Mouse (Mus musculus): Measurements from ENCODE around the gene 4921524J17Rik. TPM values are rescaled to one million over a fixed set of nuclear protein-coding genes. Genes with fewer than 3 reads are reported as not detected.
A peak's percentile ranks its signal among the peaks of the same experiment; 100 is the strongest.

Gene 4921524J17Rik
- polyA plus RNA-seq (2011; ENCODE audit: insufficient read depth, insufficient read length, low read depth, missing spikeins): 56.8 and 57.7 TPM in 2 replicates

DNA sequence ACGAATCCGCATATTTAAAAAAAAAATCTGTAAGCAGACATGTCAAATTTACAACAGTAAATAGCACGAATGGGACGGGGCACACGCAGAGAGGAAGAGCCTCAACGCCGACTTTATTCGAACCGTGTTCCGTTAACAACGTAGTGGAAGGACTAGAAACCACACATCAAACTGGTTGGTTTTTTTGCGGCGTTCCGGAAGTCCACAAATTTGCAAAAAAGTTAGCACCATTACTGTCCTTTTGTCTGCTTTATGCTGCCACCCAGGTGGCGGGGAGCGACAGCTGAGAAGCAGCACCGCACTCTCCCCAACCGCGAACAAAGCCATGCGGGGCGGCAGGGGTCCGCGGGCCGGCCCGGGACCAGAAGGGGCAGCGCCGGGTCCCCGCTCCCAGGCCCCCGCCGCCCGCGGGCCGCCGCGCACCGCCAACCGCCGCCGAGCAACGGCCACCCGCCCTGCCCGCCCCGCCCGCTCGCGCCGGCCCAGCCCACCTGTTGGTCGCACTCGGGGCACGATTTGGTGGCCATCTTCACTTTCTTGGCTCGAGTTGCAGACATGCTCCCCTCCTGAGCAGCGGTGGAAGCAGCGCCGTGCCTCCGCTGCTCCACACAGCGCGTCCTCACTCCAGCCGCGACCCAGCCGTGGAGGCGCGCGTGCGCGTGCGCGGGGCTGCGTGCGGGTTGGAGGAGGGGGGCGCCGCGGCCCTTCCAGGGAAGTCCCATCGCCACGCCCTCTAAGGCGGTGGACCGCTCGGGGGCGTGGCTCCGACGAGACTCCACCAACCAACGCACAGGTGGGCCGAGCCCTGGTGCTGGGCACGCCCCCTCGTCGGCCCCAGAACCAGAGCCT is at the start of gene 4921524J17Rik:
Gene 4921524J17Rik, minus strand, starts transcription at position 666 of the 849 bp plus-strand sequence.
- H3K36me3 ChIP-seq (ENCODE audit: control insufficient read depth, insufficient read depth, low read length, poor library complexity, severe bottlenecking): no peaks in the 10 kb centered on the region
- no peaks in the 10 kb centered on the region; the same call in 1 of the 2 replicates for H3K9me3 ChIP-seq (replicated peaks; ENCODE audit: control insufficient read depth, insufficient read depth, low read length, poor library complexity, severe bottlenecking)
- H3K4me3 ChIP-seq (ENCODE audit: low read depth, low read length): peak within 1 kb of the TSS; percentile 83
- H3K27me3 ChIP-seq (ENCODE audit: control insufficient read depth, insufficient read depth, low read length, poor library complexity, severe bottlenecking): no peaks in the 10 kb centered on the region; the same call in 1 of the 2 replicates
- H3K27ac ChIP-seq (ENCODE audit: insufficient read depth, low read length): peak within 1 kb of the TSS; percentile 72
- no peaks in the 10 kb centered on the region for H3K4me1 ChIP-seq (ENCODE audit: control insufficient read depth, insufficient read depth, low read length)
- no peak for TF ChIP-seq CTCF (IDR thresholded peaks at IDR 0.05; ENCODE audit: low read depth, low read length)
- peak; percentile 85 for TF ChIP-seq POLR2A (IDR thresholded peaks at IDR 0.05; ENCODE audit: insufficient read depth, low read length)
- H3K9ac ChIP-seq (ENCODE audit: low read depth, poor library complexity, severe bottlenecking): peak within 1 kb of the TSS; percentile 97

- H3K27me3 ChIP-seq (ENCODE audit: control insufficient read depth, insufficient read depth, low read length, poor library complexity, severe bottlenecking): no peaks in the 10 kb centered on the region
- peak overlapping the region; percentile 75 for H3K27ac ChIP-seq (ENCODE audit: insufficient read depth, low read length)
- peaks cover 6% of the 10 kb centered on the region for H3K4me1 ChIP-seq (ENCODE audit: control insufficient read depth, insufficient read depth, low read length)
- H3K9me3 ChIP-seq (replicated peaks; ENCODE audit: control insufficient read depth, insufficient read depth, low read length, poor library complexity, severe bottlenecking): 0 out of 2 replicates have a peak, but pooled peaks cover 4% of the 10 kb centered on the region
- no peaks in the 10 kb centered on the region for H3K36me3 ChIP-seq (ENCODE audit: control insufficient read depth, insufficient read depth, low read length, poor library complexity, severe bottlenecking)
- TF ChIP-seq CTCF (IDR thresholded peaks at IDR 0.05; ENCODE audit: low read depth, low read length): no peak
- H3K9ac ChIP-seq (ENCODE audit: low read depth, poor library complexity, severe bottlenecking): peak overlapping the region; percentile 37
- peak overlapping the region; percentile 29 for H3K4me3 ChIP-seq (ENCODE audit: low read depth, low read length)
Measured at GRCm38 (mm10) chr8:85482427-85482826, 49.8 kb upstream of the 4921524J17Rik start.

DNA sequence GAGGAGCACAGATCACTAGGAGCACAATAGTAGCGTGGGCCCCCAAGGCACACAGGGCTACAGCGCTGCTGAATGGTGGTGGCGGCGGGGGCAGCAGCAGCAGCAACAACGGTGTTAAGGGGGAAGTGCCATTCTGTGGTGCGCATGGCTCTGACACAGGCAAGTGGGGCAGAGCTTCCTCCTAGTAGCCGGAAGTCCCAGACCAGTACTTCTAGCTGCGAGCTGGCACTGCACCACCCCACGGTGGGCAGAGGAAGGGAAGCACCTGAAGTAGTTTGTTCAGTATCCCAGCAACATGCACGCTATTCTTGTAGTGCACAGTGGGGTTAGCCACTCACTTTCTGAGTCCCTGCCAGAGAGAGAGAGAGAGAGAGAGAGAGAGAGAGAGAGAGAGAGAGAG is 49.3 kb upstream of the 4921524J17Rik start:
- H3K9ac ChIP-seq (ENCODE audit: low read depth, poor library complexity, severe bottlenecking): peak overlapping the region; percentile 37
- peak overlapping the region; percentile 10; the same call in 1 of the 2 replicates for H3K27ac ChIP-seq (ENCODE audit: insufficient read depth, low read length)
- H3K4me1 ChIP-seq (ENCODE audit: control insufficient read depth, insufficient read depth, low read length): peaks cover 6% of the 10 kb centered on the region
- H3K9me3 ChIP-seq (replicated peaks; ENCODE audit: control insufficient read depth, insufficient read depth, low read length, poor library complexity, severe bottlenecking): 0 out of 2 replicates have a peak, but pooled peaks cover 4% of the 10 kb centered on the region
- no peak for TF ChIP-seq EP300 (IDR thresholded peaks at IDR 0.05; ENCODE audit: insufficient read depth, low read depth, low read length)
- peak; percentile 12 for TF ChIP-seq POLR2A (IDR thresholded peaks at IDR 0.05; ENCODE audit: insufficient read depth, low read length)
- peak; percentile 0 for TF ChIP-seq CTCF (IDR thresholded peaks at IDR 0.05; ENCODE audit: low read depth, low read length)
- H3K36me3 ChIP-seq (ENCODE audit: control insufficient read depth, insufficient read depth, low read length, poor library complexity, severe bottlenecking): no peaks in the 10 kb centered on the region
- peak overlapping the region; percentile 16 for H3K4me3 ChIP-seq (ENCODE audit: low read depth, low read length)
- H3K27me3 ChIP-seq (ENCODE audit: control insufficient read depth, insufficient read depth, low read length, poor library complexity, severe bottlenecking): no peaks in the 10 kb centered on the region

DNA sequence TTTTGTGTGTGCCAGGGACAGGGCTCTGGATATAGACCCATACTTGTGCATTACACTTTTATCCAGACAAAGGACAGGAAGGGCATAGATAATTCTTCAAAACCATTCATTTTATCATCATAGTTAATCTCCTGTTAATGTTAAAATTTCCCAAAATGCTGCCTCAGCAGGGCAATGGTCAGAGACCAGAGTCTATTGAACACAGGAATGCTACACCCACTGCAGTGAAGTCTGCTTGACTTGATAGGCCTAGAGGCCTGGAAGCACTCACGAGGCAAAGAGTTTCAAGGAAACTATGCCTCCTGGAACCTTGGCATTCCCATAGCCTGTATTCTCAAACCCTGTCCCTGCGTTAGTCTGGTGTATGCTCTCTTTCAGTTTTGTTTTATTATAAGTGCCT is 47.1 kb upstream of the 4921524J17Rik start:
- Histone ChIP-seq H3K4me1 (ENCODE audit: control insufficient read depth, insufficient read depth, low read length) (peaks cover 6% of the 10 kb centered on the region), H3K36me3 (ENCODE audit: control insufficient read depth, insufficient read depth, low read length, poor library complexity, severe bottlenecking) (no peaks in the 10 kb centered on the region), H3K9ac (ENCODE audit: low read depth, poor library complexity, severe bottlenecking) (no peak overlapping the region), H3K27me3 (ENCODE audit: control insufficient read depth, insufficient read depth, low read length, poor library complexity, severe bottlenecking) (no peaks in the 10 kb centered on the region), H3K27ac (ENCODE audit: insufficient read depth, low read length) (no peak overlapping the region), H3K4me3 (ENCODE audit: low read depth, low read length) (no peak overlapping the region), H3K9me3 (replicated peaks; ENCODE audit: control insufficient read depth, insufficient read depth, low read length, poor library complexity, severe bottlenecking) (peaks cover under 1% of the 10 kb centered on the region; the same call in 1 of the 2 replicates)
- TF ChIP-seq POLR2A (IDR thresholded peaks at IDR 0.05; ENCODE audit: insufficient read depth, low read length) (no peak), EP300 (IDR thresholded peaks at IDR 0.05; ENCODE audit: insufficient read depth, low read depth, low read length) (no peak), CTCF (IDR thresholded peaks at IDR 0.05; ENCODE audit: low read depth, low read length) (no peak)

DNA sequence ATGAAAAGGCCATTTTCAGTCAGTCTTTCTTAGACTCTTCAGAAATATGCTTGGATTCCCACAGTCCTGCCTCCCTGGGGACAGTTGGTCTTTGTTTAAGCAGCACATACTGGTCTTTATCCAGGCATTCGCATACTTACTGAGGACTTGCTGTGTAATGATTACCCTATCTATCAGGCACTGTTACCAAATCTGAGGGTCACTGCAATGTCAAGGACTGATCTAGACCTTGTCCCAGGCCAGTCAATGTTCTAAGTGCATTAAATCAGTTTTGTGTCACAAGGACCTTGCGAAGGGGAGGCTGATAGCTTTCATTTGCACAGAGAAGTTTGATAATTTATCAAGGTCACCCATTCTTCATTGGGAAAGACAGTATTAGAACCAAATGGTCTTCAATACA is 45.8 kb upstream of the 4921524J17Rik start:
- no peak overlapping the region for H3K9ac ChIP-seq (ENCODE audit: low read depth, poor library complexity, severe bottlenecking)
- no peak for TF ChIP-seq POLR2A (IDR thresholded peaks at IDR 0.05; ENCODE audit: insufficient read depth, low read length)
- TF ChIP-seq CTCF (IDR thresholded peaks at IDR 0.05; ENCODE audit: low read depth, low read length): no peak
- no peak for TF ChIP-seq EP300 (IDR thresholded peaks at IDR 0.05; ENCODE audit: insufficient read depth, low read depth, low read length)

GRCm38 (mm10) chr8:85476970-85477545 is 44.4 kb upstream of the 4921524J17Rik start:
- Histone ChIP-seq H3K36me3 (ENCODE audit: control insufficient read depth, insufficient read depth, low read length, poor library complexity, severe bottlenecking) (no peaks in the 10 kb centered on the region), H3K4me3 (ENCODE audit: low read depth, low read length) (no peak overlapping the region), H3K4me1 (ENCODE audit: control insufficient read depth, insufficient read depth, low read length) (peaks cover 5% of the 10 kb centered on the region), H3K27me3 (ENCODE audit: control insufficient read depth, insufficient read depth, low read length, poor library complexity, severe bottlenecking) (no peaks in the 10 kb centered on the region), H3K9ac (ENCODE audit: low read depth, poor library complexity, severe bottlenecking) (no peak overlapping the region), H3K9me3 (replicated peaks; ENCODE audit: control insufficient read depth, insufficient read depth, low read length, poor library complexity, severe bottlenecking) (no peaks in the 10 kb centered on the region; the same call in 1 of the 2 replicates), H3K27ac (ENCODE audit: insufficient read depth, low read length) (no peak overlapping the region)
- TF ChIP-seq EP300 (IDR thresholded peaks at IDR 0.05; ENCODE audit: insufficient read depth, low read depth, low read length) (no peak), POLR2A (IDR thresholded peaks at IDR 0.05; ENCODE audit: insufficient read depth, low read length) (no peak), CTCF (IDR thresholded peaks at IDR 0.05; ENCODE audit: low read depth, low read length) (no peak)

More for the DNA sequence above, 45.8 kb upstream of the 4921524J17Rik start:
- H3K4me3 ChIP-seq (ENCODE audit: low read depth, low read length): no peak overlapping the region
- H3K27ac ChIP-seq (ENCODE audit: insufficient read depth, low read length): peak overlapping the region; percentile 59
- peaks cover 5% of the 10 kb centered on the region for H3K4me1 ChIP-seq (ENCODE audit: control insufficient read depth, insufficient read depth, low read length)
- H3K9me3 ChIP-seq (replicated peaks; ENCODE audit: control insufficient read depth, insufficient read depth, low read length, poor library complexity, severe bottlenecking): no peaks in the 10 kb centered on the region; the same call in 1 of the 2 replicates
- no peaks in the 10 kb centered on the region for H3K36me3 ChIP-seq (ENCODE audit: control insufficient read depth, insufficient read depth, low read length, poor library complexity, severe bottlenecking)
- H3K27me3 ChIP-seq (ENCODE audit: control insufficient read depth, insufficient read depth, low read length, poor library complexity, severe bottlenecking): no peaks in the 10 kb centered on the region

All from ES-Bruce4 (cell line).